Mouse (Mus musculus) brain, embryonic 14.5 days (tissue): Measurements from ENCODE around the gene Ces3b.

Experiments used
- CTCF ChIP-seq: fragments of 200-500 bp; IDR thresholded peaks from 2 replicates; pipeline ENCODE4 v1.5.1; 2012; ENCODE audit warnings: inconsistent platforms, mild to moderate bottlenecking, moderate library complexity, borderline replicate concordance; ENCODE audit not compliant: insufficient read depth, insufficient read length; ENCODE audit errors: extremely low read depth
- POLR2A ChIP-seq: fragments of 200-500 bp; IDR thresholded peaks from 2 replicates; pipeline ENCODE4 v1.6.1; 2012; ENCODE audit warnings: mild to moderate bottlenecking, inconsistent platforms, borderline replicate concordance; ENCODE audit not compliant: poor library complexity, insufficient read depth, insufficient read length, severe bottlenecking; ENCODE audit errors: extremely low read depth

DNA sequence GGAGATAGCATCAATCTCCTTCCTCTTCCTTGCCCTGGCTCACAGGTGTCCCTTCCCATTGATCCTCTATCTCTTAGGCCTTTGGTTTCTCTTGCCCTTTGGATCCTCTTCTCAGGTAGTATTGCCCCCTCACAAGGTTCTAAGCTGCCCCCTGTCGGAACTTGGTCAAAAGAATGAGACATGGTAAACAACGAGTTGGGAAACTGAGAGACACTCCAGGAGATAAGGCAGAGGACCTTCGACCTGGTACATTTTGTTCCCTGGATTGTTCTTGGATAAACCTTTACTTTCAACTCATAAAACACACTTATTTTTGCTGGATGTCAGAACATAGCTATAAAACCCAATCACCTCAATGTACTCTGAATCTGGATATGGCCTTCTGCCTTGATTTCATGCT, 20.7 kb downstream of the Ces3b start:
- TF ChIP-seq POLR2A: no peak
- TF ChIP-seq CTCF: no peak
